Mouse (Mus musculus): ENCODE measurements around the gene Apln.
A peak's percentile ranks its signal among the peaks of the same experiment; 100 is the strongest.

The Apln gene

GRCm38 (mm10) chrX:48016906-48017601 lies 17.6 kb downstream of the Apln start:
- no peak for DNase-seq (ENCODE audit: low spot score)

GRCm38 (mm10) chrX:48011656-48012055 lies 23.0 kb downstream of the Apln start:
- no peak for DNase-seq (ENCODE audit: low spot score)

GRCm38 (mm10) chrX:48006062-48006461 lies 28.6 kb downstream of the Apln start:
- no peak for DNase-seq (ENCODE audit: low spot score)

GRCm38 (mm10) chrX:48004786-48005185 lies 29.9 kb downstream of the Apln start:
- DNase-seq (ENCODE audit: low spot score), result no peak

- DNase-seq (ENCODE audit: low spot score), result no peak
Measured at GRCm38 (mm10) chrX:48001151-48001550, 33.5 kb downstream of the Apln start.

GRCm38 (mm10) chrX:47998412-47998811 lies 36.2 kb downstream of the Apln start:
- no peak for DNase-seq (ENCODE audit: low spot score)

- DNase-seq (ENCODE audit: low spot score), result peak; percentile 16
Measured at GRCm38 (mm10) chrX:47992606-47993005, 42.0 kb downstream of the Apln start.

GRCm38 (mm10) chrX:47988024-47988423 lies 46.6 kb downstream of the Apln start:
- DNase-seq (ENCODE audit: low spot score), result no peak

- DNase-seq (ENCODE audit: low spot score), result no peak
Measured at GRCm38 (mm10) chrX:47985000-47985619, 49.5 kb downstream of the Apln start.

GRCm38 (mm10) chrX:47977078-47977477 lies 57.6 kb downstream of the Apln start:
- no peak for DNase-seq (ENCODE audit: low spot score)

- no peak for DNase-seq (ENCODE audit: low spot score)
Measured at GRCm38 (mm10) chrX:47976551-47976950, 58.1 kb downstream of the Apln start.
